Mouse (Mus musculus) CH12.LX (cell line): ENCODE measurements around the gene Slc9c1. TPM values are rescaled to one million over a fixed set of nuclear protein-coding genes. Genes with fewer than 3 reads are reported as not detected.

Experiments
- DNase-seq: peaks from one replicate; pipeline ENCODE4 v3.0.0-alpha.2; 2013; ENCODE audit errors: extremely low read depth
- H3K27ac ChIP-seq: 2 replicates; pipeline ENCODE4 v1.5.1; 2012; ENCODE audit warnings: low read depth, mild to moderate bottlenecking, control low read depth, moderate library complexity; ENCODE audit not compliant: insufficient read depth
- H3K27me3 ChIP-seq: replicated peaks from 2 replicates; pipeline ENCODE3; 2012; ENCODE audit warnings: inconsistent platforms
- H3K36me3 ChIP-seq, 2 experiments: replicated peaks in 1 of 2; 2 replicates each; pipeline versions ENCODE3 to v1.6.1; 2012; ENCODE audit warnings: inconsistent platforms in 1 of 2, low read length in 1 of 2, mild to moderate bottlenecking in 1 of 2, mixed read lengths in 1 of 2, moderate library complexity in 1 of 2; ENCODE audit not compliant: control insufficient read depth in 1 of 2, insufficient read depth in 1 of 2
- H3K4me1 ChIP-seq, 2 experiments: 2 replicates each; pipeline ENCODE4 v1.6.1; 2012; ENCODE audit warnings: inconsistent platforms in 1 of 2, moderate library complexity in 1 of 2; ENCODE audit not compliant: insufficient read depth in 2 of 2, control insufficient read depth in 1 of 2
- H3K4me2 ChIP-seq: 2 replicates; pipeline ENCODE4 v1.6.1; 2012; ENCODE audit warnings: low read depth, mild to moderate bottlenecking, control low read depth; ENCODE audit not compliant: poor library complexity, insufficient read depth, severe bottlenecking
- H3K4me3 ChIP-seq, 3 experiments: fragments of 150-350 bp in 1 of 3; sonication (generic) in 1 of 3; replicated peaks in 1 of 3; 2 replicates each; pipeline versions ENCODE3 to v1.5.1; 2011 to 2012; ENCODE audit warnings: low read depth in 2 of 3, low read length in 2 of 3, mild to moderate bottlenecking in 2 of 3, moderate library complexity in 2 of 3, control low read depth in 1 of 3, improper control_type of control experiment in 1 of 3, inconsistent platforms in 1 of 3, mixed read lengths in 1 of 3; ENCODE audit not compliant: poor library complexity in 1 of 3
- H3K79me2 ChIP-seq: replicated peaks from 2 replicates; pipeline ENCODE4 v1.6.1; 2012; ENCODE audit warnings: mild to moderate bottlenecking, moderate library complexity; ENCODE audit not compliant: control insufficient read depth, poor library complexity, insufficient read depth, severe bottlenecking; ENCODE audit errors: extremely low read depth
- H3K9ac ChIP-seq: 2 replicates; pipeline ENCODE4 v1.6.1; 2012; ENCODE audit warnings: low read depth, mild to moderate bottlenecking, control low read depth, moderate library complexity; ENCODE audit not compliant: insufficient read depth
- H3K9me3 ChIP-seq: replicated peaks from 2 replicates; pipeline ENCODE3; 2012; ENCODE audit warnings: low read length, inconsistent platforms, mixed read lengths
- BHLHE40 ChIP-seq: IDR thresholded peaks from 2 replicates; pipeline ENCODE4 v1.6.1; 2011; ENCODE audit warnings: mild to moderate bottlenecking, low read depth, low read length, improper control_type of control experiment
- CTCF ChIP-seq, 2 experiments: IDR thresholded peaks in 1 of 2; conservative IDR thresholded peaks in 1 of 2; 2 replicates each; pipeline ENCODE4 v1.5.1; 2011 to 2012; ENCODE audit warnings: low read depth in 2 of 2, low read length in 2 of 2, improper control_type of control experiment in 1 of 2, inconsistent platforms in 1 of 2, mild to moderate bottlenecking in 1 of 2, moderate library complexity in 1 of 2
- ELF1 ChIP-seq: IDR thresholded peaks from 2 replicates; pipeline ENCODE4 v1.6.1; 2014; ENCODE audit warnings: low read depth, mild to moderate bottlenecking, inconsistent platforms, low read length, improper control_type of control experiment
- ETS1 ChIP-seq: conservative IDR thresholded peaks from 2 replicates; pipeline ENCODE4 v1.6.1; 2012; ENCODE audit warnings: low read depth, mild to moderate bottlenecking, inconsistent platforms, low read length, improper control_type of control experiment, moderate library complexity
- GABPA ChIP-seq: IDR thresholded peaks from 2 replicates; pipeline ENCODE4 v1.6.1; 2012; ENCODE audit warnings: low read depth, low read length, improper control_type of control experiment, inconsistent platforms; ENCODE audit not compliant: insufficient replicate concordance
- MAFK ChIP-seq: IDR thresholded peaks from 2 replicates; pipeline ENCODE4 v1.6.1; 2011; ENCODE audit warnings: low read length, improper control_type of control experiment; ENCODE audit not compliant: insufficient replicate concordance
- MAZ ChIP-seq: IDR thresholded peaks from 2 replicates; pipeline ENCODE4 v1.6.1; 2012; ENCODE audit warnings: low read depth, mild to moderate bottlenecking, inconsistent platforms, low read length, improper control_type of control experiment, moderate library complexity
- NELFE ChIP-seq: IDR thresholded peaks from 2 replicates; pipeline ENCODE4 v1.6.1; 2011; ENCODE audit warnings: low read depth, low read length, improper control_type of control experiment
- NRF1 ChIP-seq: IDR thresholded peaks from 2 replicates; pipeline ENCODE4 v1.6.1; 2014; ENCODE audit warnings: low read depth, mild to moderate bottlenecking, inconsistent platforms, low read length, improper control_type of control experiment, moderate library complexity
- PAX5 ChIP-seq: IDR thresholded peaks from 2 replicates; pipeline ENCODE4 v1.6.1; 2012; ENCODE audit warnings: low read length, inconsistent platforms, mixed read lengths
- POLR2AphosphoS2 ChIP-seq: IDR thresholded peaks from 2 replicates; pipeline ENCODE4 v1.6.1; 2011; ENCODE audit warnings: low read depth, low read length, improper control_type of control experiment
- RAD21 ChIP-seq: IDR thresholded peaks from 2 replicates; pipeline ENCODE4 v1.6.1; 2011; ENCODE audit warnings: low read depth, mild to moderate bottlenecking, low read length, improper control_type of control experiment, moderate library complexity
- RCOR1 ChIP-seq: conservative IDR thresholded peaks from 2 replicates; pipeline ENCODE4 v1.6.1; 2012; ENCODE audit warnings: low read depth, mild to moderate bottlenecking, inconsistent platforms, low read length, improper control_type of control experiment
- SIN3A ChIP-seq: IDR thresholded peaks from 2 replicates; pipeline ENCODE4 v1.6.1; 2012; ENCODE audit warnings: low read length, improper control_type of control experiment, inconsistent platforms
- TBP ChIP-seq: conservative IDR thresholded peaks from 2 replicates; pipeline ENCODE4 v1.6.1; 2011; ENCODE audit warnings: low read depth, low read length, improper control_type of control experiment
- TCF12 ChIP-seq: IDR thresholded peaks from 2 replicates; pipeline ENCODE4 v1.6.1; 2014; ENCODE audit warnings: low read depth, mild to moderate bottlenecking, inconsistent platforms, low read length, improper control_type of control experiment
- ZC3H11A ChIP-seq: IDR thresholded peaks from 2 replicates; pipeline ENCODE4 v1.6.1; 2012; ENCODE audit warnings: low read depth, mild to moderate bottlenecking, inconsistent platforms, low read length, improper control_type of control experiment
- ZMIZ1 ChIP-seq: IDR thresholded peaks from 2 replicates; pipeline ENCODE4 v1.6.1; 2012; ENCODE audit warnings: low read depth, mild to moderate bottlenecking, inconsistent platforms, low read length, improper control_type of control experiment
- dilution Hi-C: fragments of 300-500 bp; cut with MboI; formaldehyde crosslinking; loops from 2 replicates; pipeline ENCODE4 v1.14.3; 2020; ENCODE audit warnings: low sequenced_read_pairs; ENCODE audit not compliant: extremely low pct_unique_long_range_greater_than_20kb, extremely low pct_ligation_motif_present
- in situ Hi-C: fragments of 300-500 bp; cut with MboI; formaldehyde crosslinking; loops from 3 replicates; pipeline ENCODE4 v1.14.3; 2019; ENCODE audit warnings: low sequenced_read_pairs, low pct_ligation_motif_present, low pct_unique_long_range_greater_than_20kb, mixed read lengths
- polyA plus RNA-seq: library from polyadenylated mRNA; unstranded; fragments of >175 nt; gene quantifications from 2 replicates; pipeline ENCODE4 v1.2.1, GENCODE M21; 2012; ENCODE audit warnings: low read depth; ENCODE audit not compliant: insufficient read length
- total RNA-seq, 2 experiments: library from RNA; depleted of rRNA; stranded (reverse); fragments of 300-350 nt in 1 of 2; fragments of >200 nt in 1 of 2; gene quantifications; 2 replicates each; pipeline ENCODE4 v1.2.3; 2012 to 2014

Slc9c1 gene
- total and polyA plus RNA-seq, 3 experiments = not detected

DNA sequence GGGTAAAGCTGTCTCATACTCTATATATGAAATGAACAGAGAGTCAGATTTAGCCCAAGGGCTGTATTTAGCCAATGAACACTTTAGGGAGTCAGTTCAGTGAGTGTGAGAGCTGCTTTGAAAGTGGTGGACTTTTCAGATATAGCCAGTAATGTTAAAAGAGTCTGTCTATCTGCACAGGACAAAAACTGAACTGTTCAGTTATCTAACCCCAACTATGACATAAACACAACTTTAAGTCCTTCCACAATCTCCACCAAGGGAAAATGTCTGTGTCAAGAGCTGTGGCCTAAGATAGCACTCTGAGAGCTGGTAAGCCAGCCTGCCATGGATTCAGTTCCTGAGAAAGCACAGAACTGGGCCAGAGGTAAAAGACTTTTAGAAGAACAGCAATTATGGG is 7.0 kb downstream of the Slc9c1 start:
- no peak overlapping the region for H3K9ac ChIP-seq
- no peak overlapping the region for H3K27ac ChIP-seq
- no peaks in the 10 kb centered on the region for H3K36me3 ChIP-seq
- H3K4me3 ChIP-seq = no peak overlapping the region
- no peak overlapping the region for H3K4me2 ChIP-seq
- H3K79me2 ChIP-seq = no peaks in the 10 kb centered on the region
- H3K27me3 ChIP-seq = no peaks in the 10 kb centered on the region
- no peak for DNase-seq
- H3K4me1 ChIP-seq = peaks cover 0 to 3% of the 10 kb centered on the region in 2 experiments; a peak in 1 of 4 replicates
- no peak for TF ChIP-seq RAD21
- no peak for TF ChIP-seq TCF12
- TF ChIP-seq BHLHE40 = no peak
- no peak for TF ChIP-seq NRF1
- TF ChIP-seq ZMIZ1 = no peak
- TF ChIP-seq TBP = no peak
- no peak for TF ChIP-seq ETS1
- no peak for TF ChIP-seq MAFK
- TF ChIP-seq RCOR1 = no peak
- TF ChIP-seq PAX5 = no peak
- TF ChIP-seq MAZ = no peak
- H3K9me3 ChIP-seq = no peaks in the 10 kb centered on the region
- dilution Hi-C loops (no loop called here), in situ Hi-C loops (no loop called here)

DNA sequence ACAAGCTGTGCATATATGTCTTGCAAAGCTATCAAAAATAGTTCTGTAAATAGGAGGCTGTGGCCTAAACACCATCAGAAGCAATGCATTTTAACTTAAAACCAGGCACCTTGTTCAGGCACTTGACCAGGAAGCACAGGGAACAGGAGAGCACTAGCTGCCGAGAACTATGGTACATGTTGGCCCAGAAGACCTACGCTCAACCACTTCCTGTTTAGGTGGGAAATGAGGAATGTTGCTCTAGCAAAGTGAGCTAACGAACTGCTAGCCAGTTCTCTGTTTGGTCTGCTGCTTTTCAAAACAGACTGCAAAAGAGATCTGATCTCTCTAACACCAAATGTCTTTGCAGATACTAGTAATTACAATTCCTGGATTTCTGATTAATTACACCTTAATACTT is 9.2 kb downstream of the Slc9c1 start:
- Histone ChIP-seq H3K4me3 (no peak overlapping the region), H3K27me3 (no peaks in the 10 kb centered on the region), H3K9me3 (no peaks in the 10 kb centered on the region), H3K4me2 (no peak overlapping the region), H3K79me2 (no peaks in the 10 kb centered on the region), H3K9ac (no peak overlapping the region), H3K36me3 (no peaks in the 10 kb centered on the region), H3K27ac (no peak overlapping the region), H3K4me1 (peaks cover 3 to 9% of the 10 kb centered on the region in 2 experiments; a peak in 2 of 4 replicates)
- dilution Hi-C loops = no loop called here
- in situ Hi-C loops = no loop called here
- no peak for DNase-seq
- TF ChIP-seq MAFK (no peak), GABPA (no peak), ELF1 (0 out of 2 replicates have a peak, but pooled peaks have one; percentile 15)

DNA sequence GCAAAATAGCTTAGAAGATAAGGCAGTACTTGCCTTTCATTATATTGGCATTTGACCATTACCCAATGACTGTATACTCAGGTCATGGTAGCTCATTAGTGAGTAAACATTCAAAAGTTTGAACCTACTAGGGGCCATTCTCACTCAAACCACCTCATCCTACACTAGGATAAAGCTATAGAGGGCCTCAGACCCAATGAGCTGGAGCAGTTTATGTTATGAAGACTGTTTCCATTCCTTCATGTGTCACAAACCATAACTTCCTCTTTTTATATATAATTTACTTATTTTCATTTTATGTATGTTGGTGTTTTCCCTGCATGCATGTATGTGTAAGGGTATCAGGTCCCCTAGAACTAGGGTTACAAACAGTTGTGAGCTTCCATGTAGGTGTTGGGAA is 12.9 kb downstream of the Slc9c1 start:
- peaks cover 3 to 9% of the 10 kb centered on the region in 2 experiments; a peak in 2 of 4 replicates for H3K4me1 ChIP-seq
- H3K4me3 ChIP-seq = no peak overlapping the region
- no peaks in the 10 kb centered on the region for H3K36me3 ChIP-seq
- in situ Hi-C loops = no loop called here
- no peak overlapping the region for H3K4me2 ChIP-seq
- TF ChIP-seq POLR2AphosphoS2 (no peak), CTCF (conservative IDR thresholded peaks at IDR 0.05 in 1 of 2, IDR thresholded peaks at IDR 0.05 in 1 of 2; ENCODE audit: low read depth in 2 of 2, low read length in 2 of 2) (no peak), BHLHE40 (no peak), SIN3A (no peak), NELFE (no peak), ZC3H11A (no peak)
- TF ChIP-seq, all 38 proteins: peak for 0
- Histone ChIP-seq H3K79me2 (no peaks in the 10 kb centered on the region), H3K27ac (no peak overlapping the region), H3K9ac (no peak overlapping the region), H3K9me3 (no peaks in the 10 kb centered on the region), H3K27me3 (no peaks in the 10 kb centered on the region)
- dilution Hi-C loops = no loop called here
- no peak for DNase-seq
